Mouse (Mus musculus): ENCODE results near the gene Gnb1.
"Not testable (repeated sequence)": the region's sequence is repeated elsewhere in the genome, so short reads cannot be mapped to it uniquely, and the experiment has no call there.

Gnb1 gene

DNA sequence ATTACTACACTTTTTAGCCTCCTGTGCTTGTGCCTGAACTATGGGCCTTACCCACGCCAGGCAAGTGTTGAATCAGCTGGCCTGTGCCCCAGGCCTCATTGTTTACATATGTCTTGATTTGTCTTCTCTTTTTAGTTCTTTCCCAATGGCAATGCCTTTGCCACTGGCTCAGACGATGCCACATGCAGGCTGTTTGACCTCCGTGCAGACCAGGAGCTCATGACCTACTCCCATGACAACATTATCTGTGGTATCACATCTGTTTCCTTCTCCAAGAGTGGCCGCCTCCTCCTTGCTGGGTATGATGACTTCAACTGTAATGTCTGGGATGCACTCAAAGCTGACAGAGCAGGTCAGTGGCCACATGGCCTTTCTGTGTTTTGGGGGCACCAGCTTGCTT is 63.7 kb downstream of the Gnb1 start:
- DNase-seq, result no peak

GRCm38 (mm10) chr4:155555464-155555863 is 64.3 kb downstream of the Gnb1 start:
- DNase-seq, result no peak

GRCm38 (mm10) chr4:155559454-155559853 is 68.3 kb downstream of the Gnb1 start:
- DNase-seq, result no peak

DNA sequence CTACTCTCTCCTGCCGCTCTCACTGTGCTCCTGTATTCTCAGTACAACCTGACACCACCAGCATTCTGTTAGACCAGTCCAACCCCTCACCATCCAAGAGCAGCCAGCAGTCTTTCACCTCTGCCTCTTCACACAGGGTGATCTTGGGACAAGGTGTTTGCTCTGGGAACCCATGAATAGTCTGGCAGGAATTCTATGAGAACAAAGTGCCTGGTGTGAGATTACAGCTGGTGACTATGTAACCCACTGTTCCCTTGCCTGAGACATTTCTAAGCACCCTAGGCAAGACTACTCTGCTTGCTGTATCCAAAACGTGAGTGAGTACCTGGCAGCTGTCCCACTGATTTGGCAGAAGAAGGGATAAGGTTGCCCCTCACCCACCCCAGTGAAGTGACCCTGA is 69.8 kb downstream of the Gnb1 start:
- no peak for DNase-seq

- DNase-seq, result no peak
Observed at GRCm38 (mm10) chr4:155561661-155562442, 70.7 kb downstream of the Gnb1 start, which contains the start of gene Nadk. TSS of gene Nadk (plus strand) at chr4:155562378.

GRCm38 (mm10) chr4:155562725-155563399 is 71.7 kb downstream of the Gnb1 start:
- peak; percentile 47 for DNase-seq

GRCm38 (mm10) chr4:155563400-155564231 is 72.5 kb downstream of the Gnb1 start:
- DNase-seq, result peak; percentile 98

GRCm38 (mm10) chr4:155564315-155565069 is 73.3 kb downstream of the Gnb1 start:
- DNase-seq, result peak; percentile 37

- no peak for DNase-seq
Observed at GRCm38 (mm10) chr4:155566555-155566954, 75.4 kb downstream of the Gnb1 start.

DNA sequence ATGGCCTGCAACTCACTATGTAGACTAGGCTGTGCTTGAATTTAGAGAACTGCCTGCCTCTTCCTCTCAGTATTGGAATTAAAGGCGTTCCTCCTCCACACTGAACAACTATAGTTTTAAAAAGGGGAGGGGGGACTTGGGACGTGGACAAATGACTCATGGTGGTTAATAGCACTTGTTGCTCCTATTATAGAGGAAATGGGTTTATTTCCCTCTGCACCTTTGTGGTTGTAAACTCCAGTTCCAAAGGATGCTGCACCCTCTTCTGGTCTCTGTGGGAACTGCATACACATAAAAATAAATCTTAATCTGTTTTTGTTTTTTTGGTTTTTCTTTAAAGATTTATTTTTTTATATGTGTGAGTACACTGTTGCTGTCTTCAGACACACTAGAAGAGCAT is 77.0 kb downstream of the Gnb1 start:
- DNase-seq, result peak; percentile 33

GRCm38 (mm10) chr4:155568632-155569370 is 77.6 kb downstream of the Gnb1 start:
- no peak for DNase-seq

DNA sequence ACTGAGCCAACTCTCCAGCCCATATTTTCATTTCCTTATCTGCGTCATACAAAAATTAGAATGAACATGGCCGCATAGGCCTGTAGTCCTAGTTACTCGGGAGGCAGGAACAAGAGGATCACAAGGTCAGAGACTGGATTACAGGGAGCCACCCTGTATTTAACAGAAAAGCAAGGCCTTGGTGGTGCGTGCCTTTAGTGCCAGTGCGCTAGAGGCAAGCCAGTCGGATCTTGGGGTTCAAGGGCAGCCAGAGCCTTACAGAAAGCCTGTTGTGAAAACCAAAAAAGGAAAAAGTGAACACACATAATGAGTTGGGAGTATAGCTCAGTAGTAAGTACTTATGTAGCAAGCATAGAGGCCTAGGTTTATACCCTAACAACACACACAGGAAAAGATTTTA is 78.7 kb downstream of the Gnb1 start:
- no peak for DNase-seq

- not testable (repeated sequence) for DNase-seq
Observed at GRCm38 (mm10) chr4:155570315-155570714, 79.2 kb downstream of the Gnb1 start.

GRCm38 (mm10) chr4:155571442-155571841 is 80.3 kb downstream of the Gnb1 start:
- DNase-seq, result no peak

- no peak for DNase-seq
Observed at GRCm38 (mm10) chr4:155573155-155573554, 82.0 kb downstream of the Gnb1 start.

DNA sequence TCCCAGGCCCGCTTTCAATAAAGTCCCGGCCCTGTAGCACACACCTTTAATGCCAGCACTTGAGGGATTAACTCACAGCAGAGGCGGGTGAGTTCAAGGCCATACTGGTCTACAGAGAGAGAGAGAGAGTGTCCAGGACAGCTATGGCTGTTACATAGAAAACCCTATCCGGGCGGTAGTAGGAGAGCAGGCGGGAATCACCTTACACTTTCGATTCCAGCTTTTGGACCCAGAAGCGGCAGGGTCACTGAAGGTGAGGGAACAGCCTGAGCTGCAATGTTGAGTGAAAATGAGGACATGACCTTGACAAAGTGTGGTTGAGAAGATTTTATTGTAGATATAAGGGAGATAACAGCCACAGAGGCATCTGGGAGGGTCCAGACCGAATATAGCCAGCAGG is 82.7 kb downstream of the Gnb1 start:
- DNase-seq, result no peak

GRCm38 (mm10) chr4:155574931-155575330 is 83.8 kb downstream of the Gnb1 start:
- DNase-seq, result no peak

GRCm38 (mm10) chr4:155575521-155575920 is 84.4 kb downstream of the Gnb1 start:
- no peak for DNase-seq

- DNase-seq, result no peak
Observed at GRCm38 (mm10) chr4:155577132-155577531, 86.0 kb downstream of the Gnb1 start.

- DNase-seq, result no peak
Observed at GRCm38 (mm10) chr4:155577741-155578140, 86.6 kb downstream of the Gnb1 start.

DNA sequence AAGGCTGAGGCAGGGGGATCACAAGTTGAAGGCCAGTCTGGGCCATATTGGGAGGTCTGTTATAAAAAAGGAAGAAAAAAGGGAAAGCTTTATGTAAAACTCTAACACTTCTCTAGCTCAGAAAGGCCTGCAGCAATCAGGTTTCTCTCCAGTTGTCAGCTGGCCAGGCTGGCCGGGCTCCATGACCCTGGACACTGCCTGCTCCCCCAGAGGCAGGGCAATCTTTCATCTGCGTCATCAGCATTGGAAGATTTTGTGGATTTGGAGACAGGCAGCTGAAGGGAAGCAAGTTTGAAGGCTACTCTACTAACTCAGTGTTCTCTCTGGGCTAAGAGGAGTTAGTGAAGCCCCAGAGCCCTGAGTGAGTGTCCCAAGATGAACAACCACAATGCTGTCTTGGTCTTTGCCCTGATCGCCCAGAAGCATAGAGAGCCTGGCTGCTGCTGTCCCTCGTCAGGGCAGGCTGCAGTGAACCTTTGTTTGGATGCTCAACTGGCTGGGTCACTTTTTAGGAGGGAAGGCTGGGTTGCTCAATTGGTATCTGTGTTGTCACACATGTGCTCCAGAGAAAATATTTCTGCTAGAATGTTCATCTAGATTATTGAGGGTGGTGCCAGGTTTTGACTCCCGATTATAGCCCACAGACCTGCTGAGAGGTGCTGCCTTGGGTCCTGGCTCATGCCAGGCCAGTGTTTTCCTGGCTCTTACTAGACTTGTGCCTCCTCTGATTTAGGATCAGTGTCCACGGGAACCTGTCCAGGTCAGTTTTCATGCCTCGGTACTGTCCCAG is 87.4 kb downstream of the Gnb1 start:
- no peak for DNase-seq

Measured in thymus, postnatal 4 days (tissue).